Mouse (Mus musculus): ENCODE data around the gene Rtn4. TPM values are rescaled to one million over a fixed set of nuclear protein-coding genes. Genes with fewer than 3 reads are reported as not detected.
"Not testable (repeated sequence)": the region's sequence is repeated elsewhere in the genome, so short reads cannot be mapped to it uniquely, and the experiment has no call there.

Gene Rtn4
- total RNA-seq (2014; fragmentation: Nextera tagmentation) (65.0 and 65.3 TPM in 2 replicates), total RNA-seq (2017) (67.9 and 68.9 TPM in 2 replicates), polyA plus RNA-seq (2012) (83.0 and 102 TPM in 2 replicates)

DNA sequence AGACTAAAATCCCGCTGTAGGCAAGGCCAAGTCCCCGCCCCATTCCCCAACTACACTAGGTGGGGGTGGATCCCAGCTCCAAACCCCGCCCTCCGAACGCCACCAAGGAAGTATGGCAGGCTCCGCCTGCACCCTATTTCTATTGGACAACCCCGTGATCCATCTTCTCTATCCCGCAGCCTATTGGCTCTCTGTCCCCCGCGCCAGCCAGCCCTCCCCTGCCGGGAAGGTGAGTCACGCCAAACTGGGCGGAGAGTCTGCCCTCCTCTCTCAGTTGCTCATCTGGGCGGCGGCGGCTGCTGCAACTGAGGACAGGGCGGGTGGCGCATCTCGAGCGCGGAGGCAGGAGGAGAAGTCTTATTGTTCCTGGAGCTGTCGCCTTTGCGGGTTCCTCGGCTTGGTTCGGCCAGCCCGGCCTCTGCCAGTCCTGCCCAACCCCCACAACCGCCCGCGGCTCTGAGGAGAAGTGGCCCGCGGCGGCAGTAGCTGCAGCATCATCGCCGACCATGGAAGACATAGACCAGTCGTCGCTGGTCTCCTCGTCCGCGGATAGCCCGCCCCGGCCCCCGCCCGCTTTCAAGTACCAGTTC, at the start of gene Rtn4:
TSS of gene Rtn4 (plus strand) at position 265 of the 590 bp plus-strand sequence.
- peak; percentile 97 for DNase-seq (ENCODE audit: low spot score)
- TF ChIP-seq POLR2AphosphoS5 (IDR thresholded peaks at IDR 0.05; ENCODE audit: insufficient replicate concordance, low read depth, low read length) (no peak), TAL1 (conservative IDR thresholded peaks at IDR 0.05; ENCODE audit: low read depth, low read length) (no peak), GATA1 (IDR thresholded peaks at IDR 0.05; ENCODE audit: borderline replicate concordance, low read length) (no peak), GATA2 (IDR thresholded peaks at IDR 0.05; ENCODE audit: borderline replicate concordance, low read depth, low read length) (no peak), CTCF (IDR thresholded peaks at IDR 0.05; ENCODE audit: low read depth, low read length) (no peak)
- H3K4me1 ChIP-seq (ENCODE audit: insufficient read depth, low read depth, low read length): peaks cover 8% of the 10 kb centered on the region
- ATAC-seq (ENCODE audit: extremely low read depth, insufficient number of reproducible peaks, low FRiP score, poor library complexity, severe bottlenecking): peak; percentile 97
- peaks cover 7% of the 10 kb centered on the region for H3K27me3 ChIP-seq (ENCODE audit: insufficient read depth, low read length)
- H3K4me3 ChIP-seq (ENCODE audit: low read depth, low read length): peak within 1 kb of the TSS; percentile 85
- no peaks in the 10 kb centered on the region for H3K9me3 ChIP-seq (replicated peaks)
- H3K36me3 ChIP-seq (replicated peaks): peaks cover 5% of the 10 kb centered on the region

DNA sequence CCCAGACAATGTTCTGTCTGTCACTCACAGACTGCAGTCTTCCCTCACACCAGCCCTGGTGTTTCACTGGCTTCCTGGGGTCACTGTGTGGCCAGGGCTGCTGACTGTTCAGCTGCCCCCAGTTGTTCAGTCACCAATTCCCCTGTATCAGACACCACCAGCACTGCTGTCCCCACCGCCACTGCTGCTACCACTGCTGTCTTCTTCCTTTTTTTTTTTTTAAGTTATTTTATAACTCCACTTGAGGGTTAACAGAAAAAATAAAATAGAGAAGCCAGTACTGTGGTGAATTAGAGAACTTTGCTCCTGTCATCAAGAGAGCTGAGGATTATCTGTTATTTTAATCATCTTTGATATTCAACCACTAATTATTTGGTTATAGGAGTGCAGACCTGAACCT, 48.3 kb upstream of the Rtn4 start:
- peaks cover 34% of the 10 kb centered on the region for H3K4me1 ChIP-seq (ENCODE audit: insufficient read depth, low read depth, low read length)
- no peak for ATAC-seq (ENCODE audit: extremely low read depth, insufficient number of reproducible peaks, low FRiP score, poor library complexity, severe bottlenecking)
- no peaks in the 10 kb centered on the region for H3K36me3 ChIP-seq (replicated peaks)
- H3K9me3 ChIP-seq (replicated peaks): no peaks in the 10 kb centered on the region
- no peak for DNase-seq (ENCODE audit: low spot score)
- H3K4me3 ChIP-seq (ENCODE audit: low read depth, low read length): no peak overlapping the region
- H3K27me3 ChIP-seq (ENCODE audit: insufficient read depth, low read length): peaks cover 4% of the 10 kb centered on the region
- TF ChIP-seq TAL1 (conservative IDR thresholded peaks at IDR 0.05; ENCODE audit: low read depth, low read length) (no peak), GATA1 (IDR thresholded peaks at IDR 0.05; ENCODE audit: borderline replicate concordance, low read length) (no peak), POLR2AphosphoS5 (IDR thresholded peaks at IDR 0.05; ENCODE audit: insufficient replicate concordance, low read depth, low read length) (no peak), CTCF (IDR thresholded peaks at IDR 0.05; ENCODE audit: low read depth, low read length) (no peak), GATA2 (IDR thresholded peaks at IDR 0.05; ENCODE audit: borderline replicate concordance, low read depth, low read length) (no peak)

DNA sequence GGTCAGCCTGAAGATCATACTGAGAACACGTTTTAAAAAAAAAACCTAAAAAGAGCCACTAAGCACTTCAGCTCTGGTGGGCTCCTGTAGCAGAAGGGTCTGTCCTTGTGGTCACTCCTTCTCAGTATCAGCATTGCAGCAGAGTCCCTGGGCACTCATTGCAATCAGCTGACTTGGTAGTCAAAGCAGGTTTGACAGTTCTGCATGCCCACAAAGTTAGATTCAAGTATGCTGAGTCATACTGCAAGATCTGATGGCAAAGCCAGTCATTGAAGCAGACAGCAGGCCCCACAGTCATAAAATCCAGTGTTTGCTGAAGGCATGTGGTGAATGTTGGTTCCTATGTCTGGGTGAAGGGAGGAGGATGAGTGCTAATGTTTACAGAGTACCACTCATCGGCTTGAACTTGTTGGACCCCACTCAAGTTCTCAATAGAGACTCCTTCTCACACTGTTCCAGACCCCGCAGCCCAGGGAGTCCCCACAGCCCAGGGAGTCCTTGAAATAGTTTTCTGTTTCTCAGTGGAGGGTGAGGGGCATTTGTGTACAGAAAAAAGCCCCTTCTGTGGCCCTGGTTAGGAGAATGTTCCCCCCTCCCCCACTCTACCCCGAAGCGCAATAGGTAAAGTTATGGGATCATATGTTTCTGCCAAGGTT, 47.2 kb upstream of the Rtn4 start:
- Histone ChIP-seq H3K36me3 (replicated peaks) (no peaks in the 10 kb centered on the region), H3K4me1 (ENCODE audit: insufficient read depth, low read depth, low read length) (peaks cover 34% of the 10 kb centered on the region), H3K4me3 (ENCODE audit: low read depth, low read length) (no peak overlapping the region), H3K9me3 (replicated peaks) (no peaks in the 10 kb centered on the region), H3K27me3 (ENCODE audit: insufficient read depth, low read length) (peaks cover 4% of the 10 kb centered on the region)
- peak; percentile 23 for DNase-seq (ENCODE audit: low spot score)
- peak; percentile 85 for ATAC-seq (ENCODE audit: extremely low read depth, insufficient number of reproducible peaks, low FRiP score, poor library complexity, severe bottlenecking)
- TF ChIP-seq GATA2 (IDR thresholded peaks at IDR 0.05; ENCODE audit: borderline replicate concordance, low read depth, low read length) (no peak), POLR2AphosphoS5 (IDR thresholded peaks at IDR 0.05; ENCODE audit: insufficient replicate concordance, low read depth, low read length) (no peak), CTCF (IDR thresholded peaks at IDR 0.05; ENCODE audit: low read depth, low read length) (no peak), GATA1 (IDR thresholded peaks at IDR 0.05; ENCODE audit: borderline replicate concordance, low read length) (no peak), TAL1 (conservative IDR thresholded peaks at IDR 0.05; ENCODE audit: low read depth, low read length) (no peak)

DNA sequence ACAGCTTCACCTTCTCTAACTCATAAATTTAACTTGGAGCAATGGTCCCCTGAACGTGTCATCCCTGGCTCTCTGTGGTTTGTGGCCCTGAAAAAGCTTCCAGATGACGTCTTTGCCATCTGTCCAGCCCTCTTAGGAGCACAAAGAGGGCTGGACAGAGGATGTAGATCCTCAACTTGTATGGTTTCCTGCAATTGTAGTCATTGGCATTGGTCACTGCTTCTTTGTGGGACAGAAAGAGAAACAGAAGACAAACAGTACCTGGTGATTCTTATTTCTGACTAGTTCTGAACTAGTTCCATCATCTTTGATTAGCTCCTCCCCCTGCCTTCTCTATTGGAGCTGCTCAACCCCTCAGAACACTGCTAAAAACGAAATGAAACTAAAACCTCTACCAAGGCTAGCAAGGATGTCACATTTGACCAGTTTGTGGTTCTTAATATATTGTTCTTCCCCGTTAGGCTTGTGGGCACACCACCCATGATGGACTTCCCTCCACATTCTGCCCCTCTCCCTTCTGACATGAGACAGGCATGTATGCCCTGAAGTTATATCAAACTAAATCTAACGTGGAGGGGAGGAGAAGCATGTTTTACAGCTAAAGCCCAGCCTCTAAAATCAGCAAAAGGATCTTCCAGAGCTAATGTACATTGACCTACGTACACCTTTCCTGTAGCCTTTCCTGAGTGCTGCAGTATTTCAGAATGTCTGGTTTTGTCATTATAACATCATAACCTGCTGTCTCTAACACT, 45.0 kb upstream of the Rtn4 start:
- TF ChIP-seq GATA2 (IDR thresholded peaks at IDR 0.05; ENCODE audit: borderline replicate concordance, low read depth, low read length): no peak
- TF ChIP-seq TAL1 (conservative IDR thresholded peaks at IDR 0.05; ENCODE audit: low read depth, low read length): no peak
- TF ChIP-seq GATA1 (IDR thresholded peaks at IDR 0.05; ENCODE audit: borderline replicate concordance, low read length): no peak
- H3K4me3 ChIP-seq (ENCODE audit: low read depth, low read length): peak overlapping the region; percentile 57; the same call in 1 of the 2 replicates
- H3K9me3 ChIP-seq (replicated peaks): no peaks in the 10 kb centered on the region
- no peaks in the 10 kb centered on the region for H3K36me3 ChIP-seq (replicated peaks)
- no peaks in the 10 kb centered on the region; the same call in none of the 2 replicates for H3K27me3 ChIP-seq (ENCODE audit: insufficient read depth, low read length)
- DNase-seq (ENCODE audit: low spot score): no peak
- peaks cover 34% of the 10 kb centered on the region for H3K4me1 ChIP-seq (ENCODE audit: insufficient read depth, low read depth, low read length)
- no peak for ATAC-seq (ENCODE audit: extremely low read depth, insufficient number of reproducible peaks, low FRiP score, poor library complexity, severe bottlenecking)

DNA sequence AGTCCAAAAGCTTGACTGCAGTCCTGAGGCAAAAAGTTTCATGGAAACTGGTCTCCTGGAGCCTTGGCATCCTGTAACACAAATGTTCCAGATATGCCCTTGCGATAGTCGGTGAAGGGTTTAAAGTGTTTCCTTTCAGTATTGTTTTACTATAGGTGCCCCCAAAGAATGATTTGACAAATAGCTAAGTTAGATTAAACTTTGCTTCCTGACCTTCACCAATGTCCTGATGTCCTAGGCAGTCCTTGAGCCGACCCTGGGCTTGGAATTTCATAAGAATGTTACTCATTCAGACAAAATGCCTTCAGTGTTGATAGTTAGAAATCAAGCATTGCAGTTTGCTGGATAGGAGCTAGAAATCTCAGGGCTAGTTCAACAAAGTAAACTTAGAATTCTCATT, 37.4 kb upstream of the Rtn4 start:
- not testable (repeated sequence) for H3K4me3 ChIP-seq (ENCODE audit: low read depth, low read length); DNase-seq (ENCODE audit: low spot score); ATAC-seq (ENCODE audit: extremely low read depth, insufficient number of reproducible peaks, low FRiP score, poor library complexity, severe bottlenecking); H3K4me1 ChIP-seq (ENCODE audit: insufficient read depth, low read depth, low read length); H3K27me3 ChIP-seq (ENCODE audit: insufficient read depth, low read length); H3K9me3 ChIP-seq (replicated peaks); H3K36me3 ChIP-seq (replicated peaks)

DNA sequence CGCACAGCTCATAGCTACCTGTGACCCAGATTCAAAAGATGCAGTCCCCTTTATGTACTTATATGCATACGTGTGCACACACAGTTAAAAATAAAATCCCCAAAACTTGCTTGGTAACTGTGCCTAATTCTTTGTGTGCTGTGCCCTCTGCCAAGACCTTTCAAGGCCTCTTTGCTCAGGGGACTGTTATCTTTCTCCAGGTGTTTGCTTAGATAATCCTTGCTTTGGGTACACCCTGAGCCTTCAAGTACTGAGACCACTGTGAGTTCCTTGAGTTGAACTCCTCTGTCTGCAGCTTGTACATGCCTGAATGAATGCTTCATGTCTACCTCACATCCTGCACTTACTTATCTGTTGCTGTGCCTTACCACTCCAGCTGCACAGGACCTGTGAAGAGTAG, 32.0 kb upstream of the Rtn4 start:
- no peaks in the 10 kb centered on the region for H3K27me3 ChIP-seq (ENCODE audit: insufficient read depth, low read length)
- peaks cover 10% of the 10 kb centered on the region; the same call in 1 of the 2 replicates for H3K4me1 ChIP-seq (ENCODE audit: insufficient read depth, low read depth, low read length)
- no peaks in the 10 kb centered on the region for H3K9me3 ChIP-seq (replicated peaks)
- TF ChIP-seq CTCF (IDR thresholded peaks at IDR 0.05; ENCODE audit: low read depth, low read length): no peak
- H3K36me3 ChIP-seq (replicated peaks): no peaks in the 10 kb centered on the region
- ATAC-seq (ENCODE audit: extremely low read depth, insufficient number of reproducible peaks, low FRiP score, poor library complexity, severe bottlenecking): no peak
- no peak for DNase-seq (ENCODE audit: low spot score)
- H3K4me3 ChIP-seq (ENCODE audit: low read depth, low read length): no peak overlapping the region

All from G1E (cell line).